Mouse (Mus musculus) kidney, adult 2 months (tissue): ENCODE data around the gene Nr1d1. TPM values are rescaled to one million over a fixed set of nuclear protein-coding genes. Genes with fewer than 3 reads are reported as not detected.

Source experiments
- DNase-seq: peaks from one replicate; pipeline ENCODE4 v3.0.0; 2021
- H3K27ac ChIP-seq: fragments of 200-500 bp; 2 replicates; pipeline ENCODE4 v1.5.1; 2012; ENCODE audit warnings: low read depth, low read length, control low read depth, inconsistent platforms; ENCODE audit not compliant: insufficient read depth
- H3K27me3 ChIP-seq: fragments of 200-500 bp; replicated peaks from 2 replicates; pipeline ENCODE4 v1.6.1; 2012; ENCODE audit warnings: mild to moderate bottlenecking, moderate library complexity, low read length, inconsistent platforms; ENCODE audit not compliant: control insufficient read depth, insufficient read depth
- H3K36me3 ChIP-seq: fragments of 200-500 bp; 2 replicates; pipeline ENCODE4 v1.6.1; 2012; ENCODE audit warnings: mild to moderate bottlenecking, moderate library complexity, low read length, inconsistent platforms; ENCODE audit not compliant: control insufficient read depth, insufficient read depth
- H3K4me1 ChIP-seq: fragments of 200-500 bp; 2 replicates; pipeline ENCODE4 v1.6.1; 2011; ENCODE audit warnings: low read length; ENCODE audit not compliant: control insufficient read depth, insufficient read depth
- H3K4me3 ChIP-seq: fragments of 200-500 bp; 2 replicates; pipeline ENCODE4 v1.5.1; 2011; ENCODE audit warnings: mild to moderate bottlenecking, low read depth, low read length, control low read depth; ENCODE audit not compliant: insufficient read depth
- CTCF ChIP-seq: fragments of 200-500 bp; conservative IDR thresholded peaks from 2 replicates; pipeline ENCODE4 v1.5.1; 2011; ENCODE audit warnings: low read depth, mild to moderate bottlenecking, control low read depth, low read length, moderate library complexity, mixed read lengths; ENCODE audit not compliant: insufficient read depth, insufficient read length
- POLR2A ChIP-seq: fragments of 200-500 bp; IDR thresholded peaks from one replicate; pipeline ENCODE4 v1.6.1; 2011; ENCODE audit warnings: low read depth, low read length, control low read depth
- WGBS: fragments of 180-500 bp; shearing (Covaris S2); methylation state at CpG from one replicate; pipeline ENCODE4 v1.1.7; 2018; 5-methylcytosine and 5-hydroxymethylcytosine counted together
- polyA plus RNA-seq: library from polyadenylated mRNA; depleted of rRNA; stranded (reverse); fragments of >200 nt; gene quantifications from 2 replicates; pipeline ENCODE4 v1.2.3, GENCODE M21; 2012

Gene Nr1d1
- polyA plus RNA-seq, 1 experiment = 140 TPM

- Histone ChIP-seq H3K36me3 (peaks cover 34% of the 10 kb centered on the region), H3K4me3 (no peak overlapping the region), H3K27me3 (no peaks in the 10 kb centered on the region), H3K4me1 (peaks cover 5% of the 10 kb centered on the region; the same call in 1 of the 2 replicates), H3K27ac (no peak overlapping the region)
- 39% methylated on average over 39 of the region's 39 CpGs for WGBS
- peak; percentile 42 for DNase-seq
- TF ChIP-seq CTCF (no peak), POLR2A (no peak)
Observed at GRCm38 (mm10) chr11:98768127-98769006, 6.8 kb downstream of the Nr1d1 start.

DNA sequence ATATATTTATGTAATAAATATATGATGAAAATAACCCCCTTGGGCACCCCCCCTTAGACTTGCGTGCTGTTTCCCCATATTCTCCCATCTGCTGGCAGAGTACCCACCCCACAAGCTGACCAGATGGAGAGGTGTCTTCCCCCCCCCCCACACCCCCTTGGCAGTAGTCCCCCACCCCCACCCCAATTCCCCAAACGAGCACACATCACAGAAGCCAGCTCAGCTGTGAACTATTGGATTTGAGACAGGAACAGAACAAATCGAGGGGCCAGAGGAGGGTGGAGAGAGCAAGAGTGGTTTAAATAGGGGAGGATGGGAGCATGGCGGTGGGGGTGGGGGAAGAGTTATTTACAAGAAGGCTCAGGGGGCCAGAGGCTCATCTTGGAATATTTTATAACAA, 7.4 kb downstream of the Nr1d1 start:
- WGBS = 44% methylated on average over 4 of the region's 4 CpGs
- Histone ChIP-seq H3K4me1 (peaks cover 5% of the 10 kb centered on the region; the same call in 1 of the 2 replicates), H3K27ac (no peak overlapping the region), H3K27me3 (no peaks in the 10 kb centered on the region), H3K36me3 (peaks cover 34% of the 10 kb centered on the region), H3K4me3 (no peak overlapping the region)
- DNase-seq = no peak
- TF ChIP-seq CTCF (no peak), POLR2A (no peak)

DNA sequence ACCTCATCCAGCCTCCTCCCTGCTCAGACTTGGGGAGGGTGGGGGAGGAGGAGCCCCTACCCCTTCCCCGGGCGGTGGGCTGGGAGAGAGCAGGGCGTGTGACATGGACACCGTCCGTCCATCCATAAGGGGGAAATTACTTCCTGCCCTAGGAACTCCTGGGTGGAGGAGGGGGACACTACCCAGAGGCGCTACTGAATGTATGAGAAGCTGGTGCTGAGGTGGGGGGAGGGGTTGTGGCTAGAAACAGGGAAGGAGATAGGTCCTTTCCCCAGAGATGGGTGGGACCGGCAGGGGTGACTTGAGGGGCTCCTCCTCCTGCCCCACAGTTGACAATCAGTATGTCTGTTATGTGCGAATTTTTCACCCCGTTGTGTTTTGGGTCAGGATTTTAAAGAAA, 7.9 kb downstream of the Nr1d1 start:
- 56% methylated on average over 9 of the region's 9 CpGs for WGBS
- peak; percentile 38 for DNase-seq
- H3K27me3 ChIP-seq = no peaks in the 10 kb centered on the region
- TF ChIP-seq POLR2A = no peak
- no peak for TF ChIP-seq CTCF
- peaks cover 5% of the 10 kb centered on the region; the same call in 1 of the 2 replicates for H3K4me1 ChIP-seq
- peaks cover 34% of the 10 kb centered on the region for H3K36me3 ChIP-seq
- H3K27ac ChIP-seq = no peak overlapping the region
- H3K4me3 ChIP-seq = no peak overlapping the region

DNA sequence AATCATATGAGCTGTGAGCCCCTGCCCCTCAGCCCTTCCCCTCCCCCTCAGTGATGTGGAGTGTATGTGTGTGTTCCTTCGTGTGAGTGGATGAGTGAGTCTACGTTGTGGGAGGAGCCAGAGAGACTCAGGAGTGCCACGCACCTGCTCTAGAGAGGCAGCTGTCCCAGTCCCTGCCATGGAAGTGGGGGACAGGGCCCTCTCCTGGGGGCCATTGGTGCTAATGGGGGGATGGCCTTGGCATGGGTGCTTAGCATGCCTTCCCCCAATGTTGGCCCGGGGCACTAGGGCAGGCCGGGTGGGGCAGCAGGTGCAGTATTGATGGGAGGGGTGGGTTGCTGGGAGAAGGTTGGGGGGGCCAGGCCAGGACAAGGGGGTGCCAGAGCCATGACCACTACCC, 8.3 kb downstream of the Nr1d1 start:
- Histone ChIP-seq H3K4me3 (no peak overlapping the region), H3K27ac (no peak overlapping the region), H3K4me1 (peaks cover 5% of the 10 kb centered on the region; the same call in 1 of the 2 replicates), H3K36me3 (peaks cover 33% of the 10 kb centered on the region), H3K27me3 (no peaks in the 10 kb centered on the region)
- TF ChIP-seq POLR2A (peak; percentile 17), CTCF (no peak)
- no peak for DNase-seq
- WGBS = 44% methylated on average over 5 of the region's 5 CpGs

DNA sequence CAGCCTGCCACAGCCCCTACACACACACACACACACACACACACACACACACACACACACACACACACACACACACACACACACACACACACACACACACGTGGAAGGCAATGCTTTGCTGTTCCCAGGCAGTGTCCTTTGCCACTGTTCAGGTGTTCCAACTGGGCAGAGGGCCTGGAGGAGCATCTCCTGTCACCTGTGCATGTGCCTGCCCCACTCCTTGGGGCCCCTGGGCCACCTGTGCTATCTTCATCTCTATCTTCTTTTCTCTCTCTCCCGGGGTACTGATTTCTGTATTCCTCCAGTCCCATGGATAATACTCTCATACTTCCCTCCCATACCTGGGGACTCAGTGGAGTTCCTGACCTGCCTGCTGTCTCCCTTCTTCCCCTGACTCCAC, 8.8 kb downstream of the Nr1d1 start:
- whole genome bisulfite sequencing = 29% methylated on average over 2 of the region's 2 CpGs
- H3K27ac ChIP-seq = no peak overlapping the region
- no peak for TF ChIP-seq CTCF
- no peak for TF ChIP-seq POLR2A
- no peak overlapping the region for H3K4me3 ChIP-seq
- no peak for DNase-seq
- H3K27me3 ChIP-seq = no peaks in the 10 kb centered on the region
- peaks cover 28% of the 10 kb centered on the region for H3K36me3 ChIP-seq
- peaks cover 5% of the 10 kb centered on the region; the same call in 1 of the 2 replicates for H3K4me1 ChIP-seq

GRCm38 (mm10) chr11:98765421-98766309, 9.5 kb downstream of the Nr1d1 start:
- Histone ChIP-seq H3K27me3 (no peaks in the 10 kb centered on the region), H3K36me3 (peaks cover 21% of the 10 kb centered on the region), H3K27ac (no peak overlapping the region), H3K4me3 (no peak overlapping the region), H3K4me1 (peaks cover 5% of the 10 kb centered on the region; the same call in 1 of the 2 replicates)
- WGBS = 51% methylated on average over 9 of the region's 9 CpGs
- TF ChIP-seq CTCF = no peak
- TF ChIP-seq POLR2A = no peak
- DNase-seq = peak; percentile 41
